Mouse (Mus musculus): ENCODE measurements around the gene Snx9. TPM values are rescaled to one million over a fixed set of nuclear protein-coding genes. Genes with fewer than 3 reads are reported as not detected.

Gene Snx9
- polyA plus RNA-seq, 1 experiment from 2014 or later = 98.4 TPM

DNA sequence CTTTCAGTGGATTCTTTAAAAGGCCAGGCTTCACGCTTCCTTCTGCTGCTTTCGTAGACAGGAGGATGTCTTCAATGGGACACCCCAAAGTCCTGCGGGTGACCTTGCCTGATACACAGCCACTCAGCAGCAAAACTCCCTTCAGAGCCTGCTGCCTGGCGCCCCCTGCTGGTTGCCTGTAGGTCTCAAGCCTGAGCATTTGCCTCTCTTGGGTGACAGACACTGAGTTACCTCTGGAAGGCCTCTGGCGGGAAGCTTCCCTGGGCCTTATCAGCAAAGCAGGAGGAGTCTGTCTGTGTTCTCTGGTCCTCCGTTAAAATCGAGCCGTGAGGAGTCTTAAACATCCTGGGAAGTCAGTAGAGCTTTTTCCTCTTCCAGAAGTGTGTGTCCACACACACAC, 49.3 kb downstream of the Snx9 start:
- TF ChIP-seq CTCF (IDR thresholded peaks at IDR 0.05) = peak; percentile 97
- CTCF ChIA-PET = interaction anchor here (1.0 to 11.2 kb wide), 22 partner anchors 8 to 450 kb away, joined by 3 to 213 read pairs (median 4); partner anchors contain the start of genes Snx9 and Tmem242
- ATAC-seq = no peak
- DNase-seq (ENCODE audit: low read depth, low spot score) = no peak
- POLR2A ChIA-PET = interaction anchor here (0.6 to 1.8 kb wide), 4 partner anchors 32 to 94 kb away, joined by 3 to 6 read pairs (median 4); no protein-coding TSS in a partner anchor
- H3K27me3 ChIP-seq = no peaks in the 10 kb centered on the region
- in situ Hi-C loops (cut with MboI; ENCODE audit: low pct_unique_long_range_greater_than_20kb) = loop anchor here (10.0 kb wide), 2 partner anchors 96 to 456 kb away; no protein-coding TSS in a partner anchor

GRCm38 (mm10) chr17:5891933-5892683, 51.0 kb downstream of the Snx9 start:
- ChIA-PET POLR2A (no interaction called here), CTCF (interaction anchor here (11.2 kb wide), 1 partner anchor 94 kb away, joined by 213 read pairs; no protein-coding TSS in a partner anchor)
- in situ Hi-C loops (cut with MboI; ENCODE audit: low pct_unique_long_range_greater_than_20kb) = loop anchor here (10.0 kb wide), 2 partner anchors 97 to 457 kb away; no protein-coding TSS in a partner anchor
- H3K27me3 ChIP-seq = no peaks in the 10 kb centered on the region
- no peak for ATAC-seq
- TF ChIP-seq CTCF (IDR thresholded peaks at IDR 0.05) = no peak
- DNase-seq (ENCODE audit: low read depth, low spot score) = no peak

- CTCF ChIA-PET = interaction anchor here (0.8 to 11.2 kb wide), 4 partner anchors 13 to 95 kb away, joined by 3 to 213 read pairs (median 3); no protein-coding TSS in a partner anchor
- DNase-seq (ENCODE audit: low read depth, low spot score) (no peak), ATAC-seq (no peak)
- POLR2A ChIA-PET = interaction anchor here (0.6 kb wide), 1 partner anchor 97 kb away, joined by 4 read pairs; no protein-coding TSS in a partner anchor
- in situ Hi-C loops (cut with MboI; ENCODE audit: low pct_unique_long_range_greater_than_20kb) = loop anchor here (10.0 kb wide), 2 partner anchors 98 to 458 kb away; no protein-coding TSS in a partner anchor
- no peaks in the 10 kb centered on the region for H3K27me3 ChIP-seq
- no peak for TF ChIP-seq CTCF (IDR thresholded peaks at IDR 0.05)
These were observed 52.0 kb downstream of the Snx9 start for GRCm38 (mm10) chr17:5893092-5893491.

- CTCF ChIA-PET = interaction anchor here (0.8 to 11.2 kb wide), 4 partner anchors 13 to 96 kb away, joined by 3 to 213 read pairs (median 3); no protein-coding TSS in a partner anchor
These were observed 52.5 kb downstream of the Snx9 start for GRCm38 (mm10) chr17:5893574-5894148.

DNA sequence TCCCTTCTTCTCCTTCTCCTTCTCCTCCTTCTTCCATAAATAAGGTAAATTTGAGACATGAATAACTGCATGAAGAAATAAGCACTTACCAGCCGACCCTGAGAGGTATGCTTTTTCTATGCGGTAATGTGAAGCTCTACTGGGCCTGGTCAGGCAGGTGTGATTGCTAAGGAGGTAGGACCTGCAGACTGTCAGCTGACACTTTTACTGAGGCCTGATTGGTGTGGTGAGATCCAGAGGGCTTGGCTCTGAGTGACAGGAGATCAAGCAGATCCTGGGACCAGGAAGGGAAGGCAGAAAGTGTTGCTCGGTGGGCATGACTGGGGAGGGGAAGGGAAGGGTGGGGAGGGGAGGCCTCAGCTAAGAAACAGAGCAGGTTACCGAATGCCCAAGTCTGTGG, 54.9 kb downstream of the Snx9 start:
- POLR2A ChIA-PET = interaction anchor here (0.6 kb wide), 1 partner anchor 501 kb away, joined by 3 read pairs; no protein-coding TSS in a partner anchor

More at GRCm38 (mm10) chr17:5893574-5894148, 52.5 kb downstream of the Snx9 start:
- in situ Hi-C loops (cut with MboI; ENCODE audit: low pct_unique_long_range_greater_than_20kb) = loop anchor here (10.0 kb wide), 2 partner anchors 99 to 459 kb away; no protein-coding TSS in a partner anchor
- DNase-seq (ENCODE audit: low read depth, low spot score) (no peak), ATAC-seq (no peak)
- POLR2A ChIA-PET = interaction anchor here (0.6 kb wide), 1 partner anchor 98 kb away, joined by 4 read pairs; no protein-coding TSS in a partner anchor
- TF ChIP-seq CTCF (IDR thresholded peaks at IDR 0.05) = no peak
- H3K27me3 ChIP-seq = no peaks in the 10 kb centered on the region

DNA sequence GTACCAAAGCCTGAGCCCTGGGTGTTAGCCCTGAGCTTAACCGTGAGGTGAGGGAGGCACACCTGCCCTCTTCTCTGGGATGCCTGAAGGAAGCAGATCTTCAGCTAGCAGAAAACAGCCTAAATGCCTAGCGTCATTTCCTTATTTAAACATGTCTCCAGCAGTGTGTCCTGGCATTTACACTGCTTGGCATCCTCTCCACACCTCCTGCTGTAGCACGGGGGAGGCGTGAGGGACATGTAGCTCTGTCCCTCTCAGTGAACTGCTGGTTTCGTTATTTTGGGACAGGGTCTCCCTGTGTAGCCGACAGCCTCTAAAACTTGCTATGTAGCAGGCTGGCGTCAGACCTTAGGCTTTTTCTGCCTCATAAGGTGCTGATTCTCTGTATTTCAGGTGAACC, 55.5 kb downstream of the Snx9 start:
- DNase-seq (ENCODE audit: low read depth, low spot score) (no peak), ATAC-seq (no peak)
- ChIA-PET POLR2A (interaction anchor here (0.6 kb wide), 1 partner anchor 502 kb away, joined by 3 read pairs; no protein-coding TSS in a partner anchor), CTCF (interaction anchor here (2.5 kb wide), 1 partner anchor 101 kb away, joined by 12 read pairs; no protein-coding TSS in a partner anchor)
- H3K27me3 ChIP-seq = no peaks in the 10 kb centered on the region
- in situ Hi-C loops (cut with MboI; ENCODE audit: low pct_unique_long_range_greater_than_20kb) = loop anchor here (10.0 kb wide), 2 partner anchors 102 to 462 kb away; no protein-coding TSS in a partner anchor
- no peak for TF ChIP-seq CTCF (IDR thresholded peaks at IDR 0.05)

More for the DNA sequence above, 54.9 kb downstream of the Snx9 start:
- no peak for ATAC-seq
- CTCF ChIA-PET = interaction anchor here (2.5 kb wide), 1 partner anchor 100 kb away, joined by 12 read pairs; no protein-coding TSS in a partner anchor
- in situ Hi-C loops (cut with MboI; ENCODE audit: low pct_unique_long_range_greater_than_20kb) = loop anchor here (10.0 kb wide), 2 partner anchors 101 to 461 kb away; no protein-coding TSS in a partner anchor
- no peak for TF ChIP-seq CTCF (IDR thresholded peaks at IDR 0.05)
- no peaks in the 10 kb centered on the region for H3K27me3 ChIP-seq
- no peak for DNase-seq (ENCODE audit: low read depth, low spot score)

GRCm38 (mm10) chr17:5897326-5898200, 56.4 kb downstream of the Snx9 start:
- ATAC-seq (no peak), DNase-seq (ENCODE audit: low read depth, low spot score) (no peak)
- H3K27me3 ChIP-seq = no peaks in the 10 kb centered on the region
- ChIA-PET POLR2A (no interaction called here), CTCF (interaction anchor here (2.5 kb wide), 1 partner anchor 102 kb away, joined by 12 read pairs; no protein-coding TSS in a partner anchor)
- no peak for TF ChIP-seq CTCF (IDR thresholded peaks at IDR 0.05)
- in situ Hi-C loops (cut with MboI; ENCODE audit: low pct_unique_long_range_greater_than_20kb) = loop anchor here (10.0 kb wide), 2 partner anchors 103 to 463 kb away; no protein-coding TSS in a partner anchor

DNA sequence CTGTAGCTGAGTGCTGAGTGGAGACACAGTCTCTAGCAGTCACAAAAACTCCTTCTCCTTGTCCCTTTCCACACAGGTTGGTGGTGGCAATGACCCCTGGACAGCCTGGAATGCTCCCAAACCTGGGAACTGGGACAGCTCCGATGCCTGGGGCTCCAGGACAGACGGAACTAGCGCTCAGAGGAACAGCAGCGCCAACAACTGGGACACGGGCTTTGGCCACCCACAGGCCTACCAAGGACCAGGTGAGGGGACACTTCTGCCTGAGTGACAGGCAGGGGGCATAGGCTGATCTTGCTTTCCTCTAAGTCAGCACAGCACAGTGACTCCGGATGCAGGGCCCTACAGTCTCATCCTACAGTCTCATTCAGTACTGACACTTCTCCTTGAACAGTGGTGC, 58.1 kb downstream of the Snx9 start:
- CTCF ChIA-PET = interaction anchor here (1.0 kb wide), 2 partner anchors 9 to 10 kb away, joined by 3 to 5 read pairs; no protein-coding TSS in a partner anchor
- in situ Hi-C loops (cut with MboI; ENCODE audit: low pct_unique_long_range_greater_than_20kb) = loop anchor here (10.0 kb wide), 2 partner anchors 104 to 464 kb away; no protein-coding TSS in a partner anchor
- no peak for ATAC-seq
- POLR2A ChIA-PET = no interaction called here
- TF ChIP-seq CTCF (IDR thresholded peaks at IDR 0.05) = no peak
- DNase-seq (ENCODE audit: low read depth, low spot score) = no peak
- H3K27me3 ChIP-seq = no peaks in the 10 kb centered on the region

GRCm38 (mm10) chr17:5901381-5901780, 60.3 kb downstream of the Snx9 start:
- no peak for ATAC-seq
- no peak for DNase-seq (ENCODE audit: low read depth, low spot score)
- ChIA-PET CTCF (no interaction called here), POLR2A (no interaction called here)
- in situ Hi-C loops (cut with MboI; ENCODE audit: low pct_unique_long_range_greater_than_20kb) = no loop called here
- TF ChIP-seq CTCF (IDR thresholded peaks at IDR 0.05) = no peak
- no peaks in the 10 kb centered on the region for H3K27me3 ChIP-seq

Data from Patski (cell line).